Mouse (Mus musculus) urinary bladder, adult 2 months (tissue): ENCODE data around the gene Clrn3. TPM values are rescaled to one million over a fixed set of nuclear protein-coding genes. Genes with fewer than 3 reads are reported as not detected.
"Not testable (repeated sequence)": the region's sequence is repeated elsewhere in the genome, so short reads cannot be mapped to it uniquely, and the experiment has no call there.

Experiments
- DNase-seq: peaks from one replicate; pipeline ENCODE4 v3.0.0; 2022; ENCODE audit warnings: low spot score
- polyA plus RNA-seq: library from polyadenylated mRNA; depleted of rRNA; stranded (reverse); fragments of >200 nt; gene quantifications from 2 replicates; pipeline ENCODE4 v1.2.3, GENCODE M21; 2012; rRNA removed

Clrn3 gene
- not detected in 2 replicates for polyA plus RNA-seq

DNA sequence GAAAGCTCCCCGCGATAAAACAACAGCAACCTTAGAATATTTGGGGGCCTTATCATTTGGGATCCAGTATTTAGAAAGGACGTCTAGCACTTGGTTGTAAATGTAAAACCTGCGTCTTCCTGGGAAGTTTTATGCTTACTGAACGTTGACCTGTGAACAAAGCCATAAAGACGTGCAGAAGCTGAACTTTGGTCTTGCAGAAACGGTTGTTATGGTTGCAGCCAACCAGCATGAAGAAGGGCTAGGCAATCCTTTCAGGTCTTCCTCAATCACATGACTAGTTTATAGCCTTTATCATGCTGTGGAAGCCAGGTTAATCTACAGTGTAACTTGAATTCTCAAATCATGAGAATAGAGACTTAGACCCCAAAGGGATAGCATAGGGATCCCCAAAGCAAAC lies at the start of gene Clrn3:
Clrn3 (minus strand) TSS at position 140 of the 400 bp plus-strand sequence.
- DNase-seq = no peak

DNA sequence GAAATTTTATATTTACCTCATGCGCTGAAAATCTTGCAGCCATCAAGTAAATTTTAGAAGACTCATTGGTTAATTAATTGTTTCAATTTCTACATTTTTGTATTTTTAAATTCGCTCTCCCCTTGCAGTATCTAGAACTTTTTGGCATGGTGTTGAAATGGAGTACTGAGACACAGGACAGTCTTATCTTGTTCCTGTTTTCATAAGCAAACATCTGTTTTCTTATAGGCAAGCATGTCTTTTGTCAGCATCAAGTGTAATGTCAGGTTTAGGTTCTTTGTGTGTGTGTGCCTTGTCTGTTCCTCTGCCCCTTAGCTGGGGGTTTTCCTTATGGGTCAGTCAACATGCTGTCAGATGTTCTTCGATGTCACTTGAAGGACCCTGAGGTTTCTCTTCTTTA lies 47.9 kb upstream of the Clrn3 start:
- DNase-seq = no peak

DNA sequence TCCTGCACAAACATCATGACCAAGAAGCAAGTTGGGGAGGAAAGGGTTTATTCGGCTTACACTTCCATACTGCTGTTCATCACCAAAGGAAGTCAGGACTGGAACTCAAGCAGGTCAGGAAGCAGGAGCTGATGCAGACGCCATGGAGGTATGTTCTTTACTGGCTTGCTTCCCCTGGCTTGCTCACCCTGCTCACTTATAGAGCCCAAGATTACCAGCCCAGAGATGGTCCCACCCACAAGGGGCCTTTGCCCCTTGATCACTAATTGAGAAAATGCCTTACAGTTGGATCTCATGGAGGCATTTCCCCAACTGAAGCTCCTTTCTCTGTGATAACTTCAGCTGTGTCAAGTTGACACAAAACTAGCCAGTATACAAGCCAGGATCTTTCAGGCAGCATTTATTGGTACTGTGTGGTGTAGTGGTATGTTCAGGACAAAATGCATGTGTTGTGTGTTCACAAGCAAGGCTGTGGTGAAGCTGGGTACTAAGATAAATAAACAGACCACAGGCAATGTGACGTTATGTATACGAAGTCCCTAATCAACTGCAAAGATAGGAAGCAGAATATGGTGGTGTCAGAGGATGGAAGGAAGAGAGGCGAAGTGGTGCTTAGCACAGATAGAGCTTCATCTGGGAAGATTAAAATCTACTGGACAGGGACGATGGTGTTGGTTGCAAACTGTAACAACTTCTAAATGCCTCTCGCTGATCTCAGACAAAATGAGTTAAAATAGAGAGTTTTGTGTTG lies 47.0 kb upstream of the Clrn3 start:
- not testable (repeated sequence) for DNase-seq

DNA sequence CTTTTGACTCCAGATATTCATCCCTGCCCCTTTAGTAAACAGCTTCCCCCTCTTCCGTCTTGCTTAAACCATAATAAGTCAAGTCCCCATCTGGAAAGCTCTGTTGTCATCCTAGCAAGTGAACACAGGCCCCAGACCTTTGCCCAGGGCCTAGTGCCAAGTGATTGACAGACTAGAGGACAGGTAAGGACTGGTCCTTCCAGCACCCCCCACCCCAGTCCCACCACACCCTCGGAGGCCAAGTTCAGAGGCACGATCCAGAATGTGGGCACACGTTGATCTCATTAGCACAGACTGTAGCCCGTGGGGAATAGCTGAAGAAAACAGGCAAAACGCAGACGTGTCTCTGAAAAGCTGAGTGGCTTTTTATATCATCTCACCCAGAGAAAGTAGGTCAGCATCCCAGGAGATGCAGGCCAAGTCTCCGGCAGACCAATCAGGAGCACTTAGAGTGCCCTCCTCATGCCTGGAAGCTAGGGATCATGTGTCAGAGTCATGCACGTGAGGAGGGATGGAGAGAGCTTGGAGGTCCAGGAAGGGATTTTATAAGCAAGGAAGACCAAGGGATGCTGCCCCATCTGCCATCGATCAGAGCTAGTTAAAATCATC lies 43.6 kb upstream of the Clrn3 start:
- DNase-seq = peak; percentile 38

DNA sequence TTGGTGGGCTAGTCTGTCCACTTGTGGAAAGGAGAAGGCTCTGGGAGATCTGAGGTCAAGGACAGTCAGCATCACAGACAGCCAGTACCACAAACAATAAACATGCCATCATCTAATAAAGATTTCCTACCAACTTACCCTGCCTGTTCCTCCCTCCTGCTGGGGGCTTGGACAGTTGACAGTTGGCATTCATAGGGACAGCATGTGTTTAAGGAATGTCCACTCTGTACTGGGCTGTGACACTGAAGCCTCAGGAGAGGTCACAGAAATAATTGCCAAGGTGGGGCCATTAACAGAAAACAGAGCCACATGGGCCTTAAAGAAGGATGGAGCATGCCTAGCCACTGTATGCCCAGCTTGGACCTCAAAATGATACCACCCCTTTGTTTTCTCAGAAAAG lies 42.9 kb upstream of the Clrn3 start:
- no peak for DNase-seq

DNA sequence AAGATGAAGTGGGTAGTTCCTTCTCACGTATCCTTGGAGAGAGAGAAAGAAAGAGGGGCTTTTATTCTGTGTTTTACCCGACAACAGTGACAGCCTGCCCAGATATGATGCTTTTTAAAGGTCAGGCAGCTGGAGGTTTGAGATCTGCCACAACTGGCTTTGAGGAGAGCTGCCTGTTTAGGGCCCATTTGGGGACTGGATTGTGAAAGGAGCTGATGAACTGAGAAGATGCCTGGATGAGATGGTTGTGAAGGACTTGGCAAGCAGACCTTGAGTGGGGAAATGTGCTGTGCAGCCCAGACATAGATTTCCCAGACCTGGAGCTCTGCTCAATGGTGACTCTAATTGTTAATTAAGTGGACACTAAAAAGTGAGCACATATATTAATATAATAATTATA lies 40.1 kb upstream of the Clrn3 start:
- no peak for DNase-seq

DNA sequence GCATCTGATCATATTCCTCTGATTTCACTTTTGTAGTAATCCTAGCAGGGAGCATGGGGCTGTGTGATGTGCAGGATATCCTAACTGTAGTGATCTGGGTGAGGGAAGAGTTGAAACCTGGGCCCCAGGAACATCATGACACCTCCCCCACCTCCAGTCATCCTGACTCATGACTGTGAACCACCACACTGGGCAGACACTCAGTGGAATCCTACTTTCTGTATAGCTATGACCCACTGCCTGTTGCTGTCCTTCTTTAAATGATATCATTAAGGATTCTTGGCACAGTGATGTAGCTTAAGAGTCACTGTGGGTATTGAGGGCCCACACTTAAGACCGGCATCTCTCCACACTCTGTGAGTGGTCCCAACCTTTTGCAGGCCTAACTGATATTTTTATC lies 39.1 kb upstream of the Clrn3 start:
- DNase-seq = no peak

DNA sequence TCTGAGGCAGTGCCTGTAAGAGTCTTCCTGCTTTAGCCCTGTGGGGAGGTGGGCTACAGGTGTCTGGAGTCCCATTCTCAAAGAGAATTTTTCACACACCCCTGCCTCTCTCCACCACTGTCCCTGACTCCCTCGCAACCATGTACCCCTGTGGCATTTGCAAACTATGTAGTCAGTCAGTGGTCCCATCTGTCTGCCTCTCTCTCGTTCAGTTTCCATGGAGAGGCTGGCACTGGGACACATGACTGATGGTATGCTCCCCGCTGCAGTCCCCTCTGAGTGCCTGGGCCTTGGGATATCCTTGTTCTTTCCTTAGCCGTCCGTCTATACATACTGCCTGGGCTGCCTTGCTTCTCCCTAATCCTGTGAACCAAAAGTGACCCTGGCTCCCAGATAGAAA lies 37.6 kb upstream of the Clrn3 start:
- DNase-seq = no peak

DNA sequence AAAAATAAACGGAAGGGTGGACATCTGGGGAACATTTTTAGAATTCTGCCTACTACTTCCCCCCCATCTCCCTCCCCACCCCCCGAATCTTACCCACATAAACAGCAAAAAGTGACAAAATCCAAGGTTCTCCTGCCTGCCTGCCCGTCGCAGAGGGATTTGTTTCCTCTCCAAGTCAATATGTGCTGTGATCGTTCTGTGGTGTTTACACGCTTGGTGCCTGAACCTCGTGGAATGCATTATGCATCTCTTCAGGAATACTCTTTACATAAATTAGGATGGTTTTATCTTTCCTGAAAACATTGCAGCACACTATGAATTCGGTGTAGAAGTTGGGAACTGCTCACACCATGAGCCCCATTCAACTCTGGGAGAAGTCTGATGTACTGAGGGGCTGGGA lies 35.6 kb upstream of the Clrn3 start:
- no peak for DNase-seq

DNA sequence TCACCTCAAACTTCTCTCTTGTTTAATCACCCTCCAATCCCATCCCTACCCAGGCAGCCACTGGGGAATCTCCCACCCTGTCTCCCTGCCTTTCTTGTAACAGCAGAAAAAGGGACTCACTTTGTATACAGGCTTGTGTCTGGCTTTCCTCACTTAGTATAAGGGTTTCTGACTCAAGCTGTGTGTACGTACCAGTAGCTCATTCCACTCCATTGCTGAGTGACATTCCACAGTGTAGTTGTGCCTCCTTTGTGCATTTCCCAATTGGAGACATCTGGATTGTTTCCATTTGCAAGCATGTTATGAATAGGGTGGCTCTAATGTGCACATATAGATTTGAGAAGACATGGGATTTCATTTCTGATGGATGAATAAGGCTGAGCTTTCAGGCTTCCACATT lies 31.8 kb upstream of the Clrn3 start:
- no peak for DNase-seq

DNA sequence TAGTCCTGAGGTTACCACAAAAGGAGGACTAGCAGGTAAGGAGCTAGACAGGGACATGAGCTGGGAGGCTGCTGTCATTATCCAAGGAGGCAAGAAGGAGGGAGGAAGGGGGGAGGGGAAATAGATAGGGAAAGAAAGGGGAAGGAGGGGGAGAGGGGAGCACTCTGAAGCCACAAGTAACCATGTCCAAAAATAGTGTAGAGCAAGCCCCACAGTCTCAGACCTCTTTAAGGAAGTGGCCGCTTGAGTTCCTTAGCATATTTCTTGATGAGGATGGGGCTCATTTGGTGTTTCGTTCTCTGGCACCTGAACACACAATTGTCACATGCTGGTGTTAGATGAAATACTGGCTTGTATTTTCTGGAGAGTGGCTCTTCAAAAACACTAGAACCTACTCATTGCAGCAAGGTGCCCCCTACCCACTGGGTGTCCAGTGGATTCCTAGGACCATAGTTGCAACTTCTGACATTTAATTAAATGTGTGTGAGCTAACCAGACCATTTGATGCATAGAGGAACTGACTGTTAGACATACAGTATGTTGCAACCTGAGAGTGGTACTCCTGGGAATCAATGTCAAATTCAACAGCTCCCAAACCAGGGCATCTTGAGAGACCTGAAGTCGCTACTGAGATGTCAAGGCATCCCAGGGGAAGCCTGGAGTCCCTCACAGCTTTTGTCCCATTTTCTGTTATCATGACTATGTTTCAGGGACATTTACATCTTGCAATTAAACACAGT lies 28.4 kb upstream of the Clrn3 start:
- DNase-seq = no peak

DNA sequence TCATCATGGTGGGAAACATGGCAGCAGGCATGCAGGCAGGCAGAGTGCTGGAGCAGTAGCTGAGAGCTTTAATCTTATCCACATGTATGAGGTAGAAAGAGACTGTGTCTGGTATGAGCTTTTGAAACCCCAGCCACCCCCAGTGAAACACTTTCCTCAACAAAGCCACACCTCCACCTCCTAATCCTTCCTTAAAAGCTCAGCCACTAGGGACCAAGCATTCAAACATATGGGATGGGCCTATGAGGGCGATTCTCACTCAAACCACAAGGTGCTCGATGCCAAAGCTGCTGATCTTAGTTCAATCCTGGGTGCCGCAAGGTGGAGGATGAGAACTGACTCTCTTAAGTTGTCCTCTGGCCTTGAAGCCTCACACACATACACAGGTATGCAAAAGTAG lies 25.1 kb upstream of the Clrn3 start:
- no peak for DNase-seq

DNA sequence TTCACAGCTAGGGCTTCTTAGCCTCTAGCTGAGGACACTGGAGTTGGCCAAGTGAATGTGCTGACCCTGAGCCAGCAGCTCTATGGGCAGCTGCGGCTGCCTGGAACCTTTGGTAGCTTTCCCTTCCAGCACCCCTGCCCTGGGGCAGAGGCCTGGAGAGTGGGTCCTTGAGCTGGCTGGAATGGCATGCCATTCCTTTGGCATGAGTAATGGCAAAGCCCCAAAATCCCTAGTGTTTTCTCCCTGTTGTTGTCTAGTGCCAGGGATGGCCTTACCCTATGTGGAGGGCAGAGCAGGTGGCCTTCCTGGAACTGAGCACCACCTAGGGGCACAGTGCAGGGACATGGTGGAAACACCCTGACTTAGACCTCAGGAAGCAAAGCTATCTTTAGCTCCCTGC lies 23.1 kb upstream of the Clrn3 start:
- no peak for DNase-seq

DNA sequence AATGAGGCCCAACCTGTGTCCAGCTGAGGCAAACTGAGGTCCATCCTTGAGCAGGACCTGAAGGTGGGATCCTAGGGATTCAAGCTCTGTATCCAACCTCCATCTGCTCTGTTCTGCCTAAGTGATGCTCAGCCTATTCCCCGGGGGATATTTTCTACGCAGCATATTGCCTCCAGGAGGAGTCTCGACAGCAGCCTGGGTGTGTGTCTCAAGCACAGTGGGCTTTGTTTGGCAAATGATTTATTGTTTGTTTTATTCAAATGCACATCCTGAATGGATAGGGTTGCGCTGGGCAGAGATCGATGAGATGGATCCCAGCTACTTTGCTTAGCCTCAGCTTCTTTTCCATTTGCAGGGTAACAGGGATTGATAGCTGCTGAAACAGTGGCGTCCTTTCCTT lies 20.0 kb upstream of the Clrn3 start:
- DNase-seq = no peak

DNA sequence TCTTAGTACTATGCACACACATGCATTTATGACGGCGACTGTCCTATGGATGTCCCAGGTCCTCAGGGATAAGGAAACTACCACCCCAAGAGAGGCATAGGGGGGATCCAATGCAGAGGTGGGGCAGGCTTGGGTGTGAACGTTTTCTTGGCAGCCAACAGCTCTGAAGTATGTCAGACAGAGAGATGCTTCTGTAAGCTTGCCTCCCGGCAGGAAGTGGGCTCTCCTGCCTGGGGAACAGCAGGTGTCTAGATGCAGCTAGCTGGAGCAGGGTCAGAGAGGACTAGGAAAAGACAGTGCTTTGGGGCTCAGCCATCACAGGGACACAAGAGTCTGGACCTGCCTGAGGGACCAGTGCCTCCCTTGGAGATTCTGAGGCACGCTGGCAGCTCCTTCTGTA lies 18.1 kb upstream of the Clrn3 start:
- DNase-seq = no peak

DNA sequence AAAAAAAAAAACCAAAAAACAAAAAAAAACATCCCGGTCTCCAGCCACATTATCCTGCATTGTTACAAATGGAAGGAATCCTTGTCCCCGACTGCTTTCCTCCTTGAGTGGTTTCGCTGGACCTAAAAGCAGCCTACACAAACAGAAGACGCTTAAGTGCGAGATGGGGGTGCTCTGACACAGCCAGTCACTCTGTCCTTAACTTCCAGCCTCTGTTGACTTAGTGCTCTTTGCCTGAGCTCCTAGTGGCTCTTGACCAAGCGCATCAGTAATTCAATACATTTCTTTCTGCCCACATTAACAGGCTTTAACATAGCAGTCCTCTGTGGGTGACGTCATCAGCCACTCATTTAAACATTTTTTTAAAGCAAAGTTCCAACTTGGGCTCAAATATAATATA lies 17.5 kb upstream of the Clrn3 start:
- DNase-seq = no peak

DNA sequence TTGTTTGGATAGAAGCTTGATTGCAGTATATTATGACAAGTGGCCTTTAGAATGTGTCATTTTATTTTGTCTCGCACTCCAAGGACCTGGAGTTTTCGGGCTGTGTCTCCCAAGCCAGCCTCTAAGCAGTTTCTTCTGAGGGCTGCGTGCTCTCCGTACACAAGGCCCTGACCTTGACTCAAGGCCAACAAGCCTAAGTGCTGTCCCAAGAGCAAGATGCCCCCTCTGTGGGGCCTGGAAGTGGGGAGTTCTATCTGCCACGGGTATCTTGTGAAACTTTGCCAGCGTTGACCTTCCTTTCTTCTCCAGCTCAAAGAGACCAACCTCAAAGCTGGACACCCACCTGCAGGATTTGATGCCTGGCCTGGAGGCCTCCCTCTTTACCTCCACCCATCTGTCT lies 15.9 kb upstream of the Clrn3 start:
- no peak for DNase-seq

DNA sequence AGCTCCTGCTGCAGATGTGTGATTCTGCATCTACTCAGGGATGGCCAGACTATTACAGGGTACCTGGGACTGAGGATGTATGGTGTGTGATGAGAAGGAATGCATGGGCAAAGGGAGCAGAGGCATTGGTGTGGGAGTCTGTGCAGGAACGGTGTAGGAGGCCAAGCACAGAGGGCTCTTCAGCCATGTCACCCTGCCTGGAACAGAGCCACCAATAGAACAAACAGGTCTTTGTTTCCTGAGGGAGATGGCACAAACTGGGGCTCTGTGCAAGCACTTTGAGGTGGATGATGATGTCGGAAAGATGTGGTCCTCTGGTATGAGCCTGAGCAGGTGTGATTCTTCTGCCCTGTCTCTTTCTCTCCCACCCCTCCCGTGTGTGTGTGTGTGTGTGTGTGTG lies 14.6 kb upstream of the Clrn3 start:
- DNase-seq = no peak

DNA sequence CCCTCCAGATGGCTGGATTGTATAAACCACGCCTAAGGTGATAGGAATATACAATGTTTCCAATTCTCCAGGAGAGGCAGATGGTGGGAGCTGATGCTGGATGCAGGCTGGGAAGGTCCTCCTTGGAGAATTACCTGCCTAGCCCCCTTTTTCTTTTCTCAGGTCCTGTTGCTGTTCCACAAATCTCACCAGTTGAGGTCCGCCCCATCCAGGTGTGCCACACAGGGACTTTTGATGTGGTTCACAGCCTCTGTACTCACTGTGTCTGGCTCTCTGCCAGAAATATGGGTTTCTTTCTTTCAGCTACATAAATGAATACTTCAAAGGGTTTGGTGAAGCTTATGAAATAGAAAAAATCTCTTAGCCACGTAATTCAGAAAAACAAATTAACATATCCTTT lies 13.8 kb upstream of the Clrn3 start:
- no peak for DNase-seq

DNA sequence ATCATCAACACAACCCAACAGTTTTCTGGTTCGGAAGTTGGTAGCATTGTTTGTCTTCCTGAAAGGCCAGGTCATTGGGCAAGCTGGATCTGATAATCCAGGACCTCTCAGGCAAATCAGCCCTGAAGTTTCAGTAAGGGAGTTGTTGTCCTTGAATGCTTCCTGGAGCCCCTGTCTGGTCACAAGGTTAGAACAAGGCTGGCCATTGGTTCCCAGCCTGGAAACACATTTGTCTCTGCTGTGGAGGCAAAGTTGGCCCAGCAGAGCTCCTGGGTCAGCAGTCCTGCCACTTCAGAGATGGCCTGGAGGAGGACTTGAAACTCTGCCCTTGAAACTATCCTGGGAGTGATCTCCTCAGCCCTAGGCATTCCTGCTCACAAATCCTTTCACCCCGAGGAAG lies 11.0 kb upstream of the Clrn3 start:
- DNase-seq = no peak

DNA sequence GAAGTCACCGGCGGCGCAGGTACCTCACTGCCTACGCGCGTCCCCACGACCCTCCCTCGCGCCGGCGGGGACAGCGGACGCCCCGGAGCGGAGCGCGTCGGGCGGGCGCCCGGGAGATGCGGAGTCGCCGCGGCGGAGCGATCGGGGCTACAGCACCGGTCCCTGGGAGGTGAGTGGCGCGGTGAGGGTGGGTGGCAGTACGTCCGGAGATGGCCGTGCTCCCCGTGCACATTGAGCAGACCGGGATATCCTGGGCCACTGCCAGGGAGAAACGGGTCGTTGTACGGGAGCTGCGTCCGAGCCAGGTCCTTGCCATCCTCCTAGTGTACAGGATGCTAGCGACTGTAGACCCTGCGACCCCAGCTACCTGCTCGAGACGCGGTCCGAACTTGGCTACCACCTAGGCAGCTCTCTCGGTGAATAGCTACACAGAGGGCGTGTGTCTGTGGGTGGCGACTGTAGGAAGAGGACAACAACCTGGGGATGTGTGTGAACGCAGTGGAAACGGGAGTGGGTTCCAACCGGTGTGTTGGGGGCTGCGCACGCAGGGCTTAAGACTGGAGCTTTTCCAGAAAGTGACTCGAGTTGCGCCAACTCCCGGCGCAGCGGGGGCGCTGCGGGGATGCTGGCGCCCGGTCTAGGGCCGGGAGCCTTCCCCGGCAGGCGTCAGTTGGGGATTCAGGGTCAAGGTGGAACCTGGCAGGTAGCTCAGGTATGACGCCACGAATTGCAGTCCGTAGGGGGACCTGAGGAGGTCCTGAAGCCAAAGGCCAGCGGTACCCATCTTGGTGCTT lies 9.7 kb upstream of the Clrn3 start:
- peak; percentile 28 for DNase-seq

DNA sequence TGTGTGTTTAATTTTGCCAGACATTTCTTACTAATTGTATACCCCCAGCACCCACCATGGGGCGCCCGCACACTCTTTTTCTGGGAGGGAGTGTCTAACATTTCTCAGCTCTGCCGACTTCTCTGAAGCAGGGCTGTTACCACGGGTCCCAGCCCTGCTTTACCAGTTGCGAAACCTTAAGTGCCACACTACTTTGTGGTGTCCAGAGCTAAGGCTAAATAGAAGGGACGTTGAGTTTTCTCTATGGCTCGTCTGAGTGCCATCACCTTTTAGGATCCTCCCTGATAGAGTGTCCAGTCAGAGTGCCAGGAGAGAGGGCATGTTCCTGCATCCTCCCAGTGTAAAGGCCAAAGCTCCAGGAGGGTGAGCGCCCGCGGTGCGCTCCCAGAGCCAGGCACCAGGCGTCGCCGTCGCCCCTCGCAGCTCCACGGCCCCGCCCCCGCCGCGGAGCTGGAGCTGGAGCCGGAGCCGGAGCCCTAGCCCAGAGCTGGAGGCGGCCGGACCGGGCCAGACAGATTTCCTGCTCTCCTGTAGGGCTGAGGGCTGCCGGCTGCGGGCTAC lies 9.0 kb upstream of the Clrn3 start, which contains the start of gene Ptpre:
Ptpre (plus strand) TSS at position 141 of the 561 bp plus-strand sequence.
- peak; percentile 80 for DNase-seq
